Mouse (Mus musculus) liver, embryonic 14.5 days (tissue): ENCODE results near the gene Bag3.

Experiments used
- CTCF ChIP-seq: IDR thresholded peaks from 2 replicates; pipeline ENCODE4 v1.5.1; 2016; ENCODE audit warnings: antibody characterized with exemption, low read depth, control low read depth
- EP300 ChIP-seq: IDR thresholded peaks from 2 replicates; pipeline ENCODE4 v1.6.1; 2016; ENCODE audit warnings: antibody characterized with exemption, low read depth

DNA sequence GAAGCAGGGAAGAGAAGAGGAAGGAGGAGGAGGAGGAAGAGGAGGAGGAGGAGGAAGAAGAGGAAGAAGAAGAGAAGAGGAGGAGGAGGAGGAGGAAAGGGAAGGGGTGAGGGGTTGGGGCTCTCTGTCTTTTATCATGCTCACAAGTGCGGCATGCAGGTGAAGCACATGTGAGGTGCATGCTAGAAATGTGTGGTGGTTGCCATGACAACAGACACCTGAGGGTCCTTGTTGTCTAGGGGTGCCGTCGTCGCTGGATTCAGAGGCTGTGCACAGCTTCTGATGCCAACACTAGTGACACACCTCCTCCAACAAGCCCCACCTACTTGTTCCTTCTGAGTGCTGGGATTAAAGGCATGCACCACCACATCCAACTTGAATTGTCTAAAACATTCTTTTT, 7.1 kb upstream of the Bag3 start:
- TF ChIP-seq CTCF (no peak), EP300 (no peak)
